Mouse (Mus musculus) forebrain, postnatal 0 days (tissue): ENCODE results near the gene Ooep. TPM values are rescaled to one million over a fixed set of nuclear protein-coding genes. Genes with fewer than 3 reads are reported as not detected.
"Not testable (repeated sequence)": the region's sequence is repeated elsewhere in the genome, so short reads cannot be mapped to it uniquely, and the experiment has no call there.

Source experiments
- ATAC-seq: fragments of 200-750 bp; cut with Nextera tagmentation; 2 replicates; pipeline ENCODE4 v1.8.0; 2017; ENCODE audit warnings: mild to moderate bottlenecking, moderate library complexity
- DNase-seq: peaks from one replicate; pipeline ENCODE4 v3.0.0-alpha.2; 2015
- H3K27ac ChIP-seq: fragments of 300-500 bp; sonication (generic); 2 replicates; pipeline ENCODE4 v1.5.1; 2014; ENCODE audit warnings: low read depth, mild to moderate bottlenecking, antibody characterized with exemption, low read length, moderate library complexity, mixed read lengths
- H3K27me3 ChIP-seq: fragments of 300-500 bp; sonication (generic); 2 replicates; pipeline ENCODE4 v1.6.1; 2014; ENCODE audit warnings: mild to moderate bottlenecking, low read length, mixed read lengths; ENCODE audit not compliant: insufficient read depth
- H3K36me3 ChIP-seq: fragments of 300-500 bp; sonication (generic); 2 replicates; pipeline ENCODE4 v1.6.1; 2014; ENCODE audit warnings: mild to moderate bottlenecking, moderate library complexity; ENCODE audit not compliant: insufficient read depth
- H3K4me1 ChIP-seq: fragments of 300-500 bp; sonication (generic); 2 replicates; pipeline ENCODE4 v1.6.1; 2014; ENCODE audit warnings: antibody characterized with exemption; ENCODE audit not compliant: insufficient read depth
- H3K4me2 ChIP-seq: fragments of 300-500 bp; sonication (generic); 2 replicates; pipeline ENCODE4 v1.6.1; 2014; ENCODE audit warnings: low read depth, mild to moderate bottlenecking, moderate library complexity
- H3K4me3 ChIP-seq: fragments of 300-500 bp; sonication (generic); 2 replicates; pipeline ENCODE4 v1.5.1; 2014; ENCODE audit warnings: low read depth, low read length, mixed read lengths
- H3K9ac ChIP-seq: fragments of 300-500 bp; sonication (generic); 2 replicates; pipeline ENCODE4 v1.6.1; 2014; ENCODE audit warnings: mild to moderate bottlenecking
- H3K9me3 ChIP-seq: fragments of 300-500 bp; sonication (generic); 2 replicates; pipeline ENCODE4 v1.6.1; 2016; ENCODE audit warnings: low read length
- CTCF ChIP-seq: sonication (generic); IDR thresholded peaks from 2 replicates; pipeline ENCODE4 v1.5.1; 2016; ENCODE audit warnings: antibody characterized with exemption, control low read depth, low read depth
- WGBS: fragments of 180-500 bp; shearing (Covaris S2); extraction: QIAGEN DNeasy Blood & Tissue Kit; methylation state at CpG from one replicate; pipeline ENCODE4 v1.1.7; 2014; 5-methylcytosine and 5-hydroxymethylcytosine counted together
- polyA plus RNA-seq: library from polyadenylated mRNA; unstranded; fragments of >200 nt; fragmentation: Nextera tagmentation; extraction: Ambion mirVana; gene quantifications from 2 replicates; pipeline ENCODE4 v1.2.1, GENCODE M21; 2015
- total RNA-seq: library from RNA; depleted of rRNA; stranded (reverse); fragments of >200 nt; gene quantifications from 2 replicates; pipeline ENCODE4 v1.2.3, GENCODE M21; 2014; rRNA removed

Ooep gene
- total and polyA plus RNA-seq, 2 experiments from 2014 or later = 5.1 to 5.2 TPM

DNA sequence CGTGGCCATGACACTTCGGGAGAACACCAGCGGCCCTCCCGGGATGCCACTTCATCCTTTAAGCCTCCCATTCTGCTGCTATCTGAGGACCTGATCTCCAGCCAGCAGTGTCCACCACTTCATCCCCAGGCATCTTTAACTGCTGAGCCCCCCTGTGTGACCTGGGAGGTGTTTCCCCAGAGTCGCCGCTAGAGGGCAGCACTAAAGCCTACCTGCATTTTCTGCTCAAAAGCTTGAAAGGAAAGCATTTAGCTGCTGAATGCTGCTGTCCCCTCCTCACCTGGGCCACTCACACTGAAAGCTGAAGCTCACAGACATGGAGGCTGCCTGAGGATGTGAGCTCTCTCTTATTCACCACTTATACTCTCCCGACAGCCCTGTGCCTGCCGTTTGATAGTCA, 38.2 kb downstream of the Ooep start:
- WGBS = 13% methylated on average over 8 of the region's 8 CpGs
- not testable (repeated sequence) for H3K9ac ChIP-seq, H3K27ac ChIP-seq, H3K4me3 ChIP-seq, H3K9me3 ChIP-seq, H3K4me1 ChIP-seq, H3K36me3 ChIP-seq, H3K27me3 ChIP-seq
- DNase-seq (peak; percentile 65), ATAC-seq (peak; percentile 62)
- H3K4me2 ChIP-seq = 0 out of 2 replicates have a peak overlapping the region, but pooled peaks have one; percentile 19
- peak; percentile 86 for TF ChIP-seq CTCF

DNA sequence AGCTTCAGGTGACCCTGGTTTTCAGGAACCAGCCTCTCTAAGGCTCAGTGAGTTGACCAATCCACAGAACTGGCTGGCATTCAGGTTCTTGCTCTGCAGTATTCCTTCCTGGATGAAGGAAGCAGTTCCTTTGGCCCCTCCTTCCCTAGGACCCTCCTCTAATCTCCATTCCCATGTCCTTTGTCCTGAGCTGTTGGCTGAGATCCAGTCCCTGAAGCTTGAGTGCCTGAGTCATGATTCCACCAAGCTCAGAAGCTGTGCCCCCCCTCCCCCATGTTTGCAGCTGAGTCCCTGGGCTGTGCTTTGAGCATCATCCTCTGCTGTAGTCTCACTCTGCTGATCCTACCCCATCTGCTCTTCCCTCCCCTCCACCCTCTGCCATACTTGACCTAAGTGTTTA, 41.5 kb downstream of the Ooep start:
- ATAC-seq = not testable (repeated sequence)

DNA sequence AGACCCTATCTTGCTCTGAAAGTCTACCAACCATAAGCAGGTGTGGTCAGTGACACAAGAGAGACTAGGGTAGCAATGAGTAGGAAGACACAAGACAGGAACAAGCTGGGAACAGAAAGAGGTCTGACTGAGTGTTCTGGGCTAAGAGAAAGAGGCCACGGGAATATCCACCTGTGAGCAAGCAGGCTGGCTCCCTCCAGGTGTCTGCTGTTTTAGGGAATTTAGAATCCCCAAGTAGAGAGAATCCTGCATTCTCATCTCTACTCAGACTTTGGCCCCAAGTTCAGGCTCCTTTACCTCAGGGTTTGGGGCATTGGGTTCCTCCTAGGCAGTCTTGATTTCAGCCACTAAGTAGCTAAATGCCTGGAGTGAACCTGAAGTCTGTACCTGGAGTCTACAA, 51.2 kb downstream of the Ooep start, which contains the start of gene Omt2b:
TSS of gene Omt2b (plus strand) at position 301 of the 400 bp plus-strand sequence.
- H3K27ac ChIP-seq, DNase-seq, ATAC-seq, H3K36me3 ChIP-seq, H3K4me1 ChIP-seq, H3K9me3 ChIP-seq, H3K27me3 ChIP-seq, H3K4me2 ChIP-seq, H3K9ac ChIP-seq, H3K4me3 ChIP-seq: not testable (repeated sequence)
- 55% methylated on average over 1 of the region's 1 CpGs for WGBS

More for the DNA sequence above, 41.5 kb downstream of the Ooep start:
- not testable (repeated sequence) for H3K27ac ChIP-seq, H3K9ac ChIP-seq, H3K4me1 ChIP-seq, DNase-seq, H3K36me3 ChIP-seq, H3K4me2 ChIP-seq, H3K9me3 ChIP-seq, H3K27me3 ChIP-seq, H3K4me3 ChIP-seq

Other genes starting within 250 kb of the Ooep start
- gene Gsta4, start 196.0 kb downstream of the Ooep start, total RNA-seq = 12.6 and 14.8 TPM in 2 replicates
- 28.8 and 31.0 TPM in 2 replicates for gene Gsta4, start 196.0 kb downstream of the Ooep start, polyA plus RNA-seq
- not detected in 2 replicates for gene Gsta1, start 148.1 kb downstream of the Ooep start, total RNA-seq
- not detected in 2 replicates for gene Gsta1, start 148.1 kb downstream of the Ooep start, polyA plus RNA-seq
- not detected in 2 replicates for gene Gm3776, start 121.6 kb downstream of the Ooep start, total RNA-seq
- gene Gm3776, start 121.6 kb downstream of the Ooep start, polyA plus RNA-seq = 0.23 TPM in 1 of 2 replicates, not detected in the other
- gene Gm10639, start 88.8 kb downstream of the Ooep start, total RNA-seq = not detected in 2 replicates
- gene Gm10639, start 88.8 kb downstream of the Ooep start, polyA plus RNA-seq = not detected in 2 replicates
- not detected in 2 replicates for gene Omt2a, start 63.9 kb downstream of the Ooep start, total RNA-seq
- gene Omt2a, start 63.9 kb downstream of the Ooep start, polyA plus RNA-seq = not detected in 2 replicates
- not detected in 2 replicates for gene Omt2b, start 51.1 kb downstream of the Ooep start, total RNA-seq
- not detected in 2 replicates for gene Omt2b, start 51.1 kb downstream of the Ooep start, polyA plus RNA-seq
- gene Gsta2, start 22.9 kb downstream of the Ooep start, total RNA-seq = not detected in 2 replicates
- gene Gsta2, start 22.9 kb downstream of the Ooep start, polyA plus RNA-seq = not detected in 2 replicates
- 2.2 and 3.3 TPM in 2 replicates for gene Dppa5a, start 10.5 kb downstream of the Ooep start, total RNA-seq
- 4.9 and 6.9 TPM in 2 replicates for gene Dppa5a, start 10.5 kb downstream of the Ooep start, polyA plus RNA-seq
- 0.33 and 0.85 TPM in 2 replicates for gene Ddx43, start 17.1 kb upstream of the Ooep start, total RNA-seq
- 0.23 and 0.29 TPM in 2 replicates for gene Ddx43, start 17.1 kb upstream of the Ooep start, polyA plus RNA-seq
- 0.85 and 0.90 TPM in 2 replicates for gene Cgas, start 64.5 kb upstream of the Ooep start, total RNA-seq
- gene Cgas, start 64.5 kb upstream of the Ooep start, polyA plus RNA-seq = 0.33 and 0.47 TPM in 2 replicates
- gene Mto1, start 69.5 kb upstream of the Ooep start, total RNA-seq = 27.5 and 27.8 TPM in 2 replicates
- gene Mto1, start 69.5 kb upstream of the Ooep start, polyA plus RNA-seq = 15.9 and 19.6 TPM in 2 replicates
- gene Gm17324, start 70.1 kb upstream of the Ooep start, total RNA-seq = 1.2 and 1.7 TPM in 2 replicates
- 2.8 and 3.3 TPM in 2 replicates for gene Gm17324, start 70.1 kb upstream of the Ooep start, polyA plus RNA-seq
- gene Eef1a1, start 110.4 kb upstream of the Ooep start, total RNA-seq = 9,311 and 11,752 TPM in 2 replicates
- 2,982 and 3,284 TPM in 2 replicates for gene Eef1a1, start 110.4 kb upstream of the Ooep start, polyA plus RNA-seq
- gene Slc17a5, start 209.3 kb upstream of the Ooep start, total RNA-seq = 11.1 and 11.5 TPM in 2 replicates
- 10.5 and 16.1 TPM in 2 replicates for gene Slc17a5, start 209.3 kb upstream of the Ooep start, polyA plus RNA-seq
- 1.6 and 3.9 TPM in 2 replicates for gene Cd109, start 236.8 kb upstream of the Ooep start, total RNA-seq
- gene Cd109, start 236.8 kb upstream of the Ooep start, polyA plus RNA-seq = 0.86 and 1.2 TPM in 2 replicates